Mouse (Mus musculus): ENCODE data around the gene Rplp2.

The Rplp2 gene

GRCm38 (mm10) chr7:141481498-141482401 is 34.6 kb downstream of the Rplp2 start:
- DNase-seq (ENCODE audit: low spot score in 2 of 2): no peak

GRCm38 (mm10) chr7:141482531-141483024 is 35.4 kb downstream of the Rplp2 start:
- no peak for DNase-seq (ENCODE audit: low spot score in 2 of 2)

GRCm38 (mm10) chr7:141483114-141483653 is 36.0 kb downstream of the Rplp2 start:
- DNase-seq (ENCODE audit: low spot score in 2 of 2): no peak

- DNase-seq (ENCODE audit: low spot score in 2 of 2): no peak
These were observed 37.3 kb downstream of the Rplp2 start for GRCm38 (mm10) chr7:141484186-141485120.

- no peak for DNase-seq (ENCODE audit: low spot score in 2 of 2)
These were observed 38.0 kb downstream of the Rplp2 start for GRCm38 (mm10) chr7:141485186-141485585.

- DNase-seq (ENCODE audit: low spot score in 2 of 2): no peak
These were observed 38.4 kb downstream of the Rplp2 start for GRCm38 (mm10) chr7:141485606-141486005.

GRCm38 (mm10) chr7:141486239-141486638 is 39.1 kb downstream of the Rplp2 start:
- no peak for DNase-seq (ENCODE audit: low spot score in 2 of 2)

- no peak for DNase-seq (ENCODE audit: low spot score in 2 of 2)
These were observed 40.0 kb downstream of the Rplp2 start for GRCm38 (mm10) chr7:141487141-141487540.

- DNase-seq (ENCODE audit: low spot score in 2 of 2): no peak
These were observed 44.0 kb downstream of the Rplp2 start for GRCm38 (mm10) chr7:141491151-141491550.

- DNase-seq (ENCODE audit: low spot score in 2 of 2): no peak
These were observed 45.6 kb downstream of the Rplp2 start for GRCm38 (mm10) chr7:141492738-141493137.

- DNase-seq (ENCODE audit: low spot score in 2 of 2): no peak
These were observed 46.6 kb downstream of the Rplp2 start for GRCm38 (mm10) chr7:141493729-141494128.

GRCm38 (mm10) chr7:141495379-141495778 is 48.2 kb downstream of the Rplp2 start:
- DNase-seq (ENCODE audit: low spot score in 2 of 2): no peak

- DNase-seq (ENCODE audit: low spot score in 2 of 2): no peak
These were observed 48.8 kb downstream of the Rplp2 start for GRCm38 (mm10) chr7:141495940-141496339.

- DNase-seq (ENCODE audit: low spot score in 2 of 2): no peak
These were observed 50.4 kb downstream of the Rplp2 start for GRCm38 (mm10) chr7:141497600-141497999.
